Mouse (Mus musculus) limb, embryonic 11.5 days (tissue): ENCODE data around the gene Rnaseh2b. TPM values are rescaled to one million over a fixed set of nuclear protein-coding genes. Genes with fewer than 3 reads are reported as not detected.

Experiments
- ATAC-seq: fragments of 200-750 bp; cut with Nextera tagmentation; 2 replicates; pipeline ENCODE4 v1.8.0; 2017; ENCODE audit warnings: low read depth; ENCODE audit not compliant: insufficient number of reproducible peaks, low FRiP score, low TSS enrichment
- DNase-seq: peaks from one replicate; pipeline ENCODE4 v3.0.0-alpha.2; 2015; ENCODE audit warnings: low spot score
- H3K27ac ChIP-seq: fragments of 300-500 bp; sonication (generic); replicated peaks from 2 replicates; pipeline ENCODE4 v1.5.1; 2014; ENCODE audit warnings: low read depth, mild to moderate bottlenecking, low read length
- H3K27me3 ChIP-seq: fragments of 300-500 bp; sonication (generic); 2 replicates; pipeline ENCODE4 v1.6.1; 2014; ENCODE audit warnings: mild to moderate bottlenecking, low read length, mixed read lengths; ENCODE audit not compliant: control insufficient read depth, insufficient read depth
- H3K36me3 ChIP-seq: fragments of 300-500 bp; sonication (generic); 2 replicates; pipeline ENCODE4 v1.6.1; 2014; ENCODE audit warnings: mild to moderate bottlenecking, low read length, moderate library complexity, mixed read lengths; ENCODE audit not compliant: control insufficient read depth, insufficient read depth
- H3K4me1 ChIP-seq: fragments of 300-500 bp; sonication (generic); 2 replicates; pipeline ENCODE4 v1.6.1; 2014; ENCODE audit warnings: low read length, mixed read lengths; ENCODE audit not compliant: control insufficient read depth, insufficient read depth
- H3K4me2 ChIP-seq: fragments of 300-500 bp; sonication (generic); 2 replicates; pipeline ENCODE4 v1.6.1; 2014; ENCODE audit warnings: low read depth, mild to moderate bottlenecking, moderate library complexity; ENCODE audit not compliant: severe bottlenecking
- H3K4me3 ChIP-seq: fragments of 300-500 bp; sonication (generic); 2 replicates; pipeline ENCODE4 v1.5.1; 2014; ENCODE audit warnings: low read depth, low read length
- H3K9ac ChIP-seq: fragments of 300-500 bp; sonication (generic); 2 replicates; pipeline ENCODE4 v1.6.1; 2014; ENCODE audit warnings: mild to moderate bottlenecking, low read length
- H3K9me3 ChIP-seq: fragments of 300-500 bp; sonication (generic); 2 replicates; pipeline ENCODE4 v1.6.1; 2016; ENCODE audit warnings: low read length; ENCODE audit not compliant: control insufficient read depth
- WGBS: fragments of 180-500 bp; shearing (Covaris S2); extraction: QIAGEN DNeasy Blood & Tissue Kit; methylation state at CpG from one replicate; pipeline ENCODE4 v1.1.7; 2014; 5-methylcytosine and 5-hydroxymethylcytosine counted together
- polyA plus RNA-seq: library from polyadenylated mRNA; unstranded; fragments of >200 nt; fragmentation: Nextera tagmentation; extraction: Ambion mirVana; gene quantifications from 2 replicates; pipeline ENCODE4 v1.2.1, GENCODE M21; 2014

Gene Rnaseh2b
- polyA plus RNA-seq, 1 experiment from 2014 or later, result 61.1 TPM

DNA sequence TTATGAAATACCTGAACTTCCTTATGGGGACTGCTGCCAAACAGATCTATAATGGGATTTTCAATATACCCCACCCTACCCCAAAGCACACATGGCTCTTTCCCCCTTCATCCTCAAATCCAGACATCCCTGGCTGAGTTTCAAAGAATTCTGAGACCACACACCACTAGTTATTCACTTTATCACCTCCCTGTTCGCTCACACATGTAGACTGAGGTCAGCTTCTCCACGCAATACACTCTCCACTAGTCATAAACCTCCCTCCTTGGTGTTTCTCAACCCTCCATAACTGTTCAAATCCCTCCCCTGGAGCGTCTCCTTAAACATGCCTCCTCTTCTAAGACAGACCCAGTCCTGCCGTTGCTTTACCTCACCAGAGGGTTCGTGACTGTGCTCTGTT, 31.1 kb downstream of the Rnaseh2b start:
- Histone ChIP-seq H3K9ac (no peak overlapping the region), H3K27ac (no peak overlapping the region), H3K27me3 (no peaks in the 10 kb centered on the region), H3K4me2 (no peak overlapping the region), H3K9me3 (no peaks in the 10 kb centered on the region), H3K4me1 (no peaks in the 10 kb centered on the region), H3K4me3 (no peak overlapping the region), H3K36me3 (no peaks in the 10 kb centered on the region)
- ATAC-seq, result no peak
- WGBS, result 85% methylated on average over 5 of the region's 5 CpGs
- DNase-seq, result no peak

GRCm38 (mm10) chr14:62324943-62325342, 32.6 kb downstream of the Rnaseh2b start:
- ATAC-seq, result no peak
- Histone ChIP-seq H3K9me3 (no peaks in the 10 kb centered on the region), H3K27me3 (no peaks in the 10 kb centered on the region), H3K36me3 (no peaks in the 10 kb centered on the region), H3K4me2 (no peak overlapping the region), H3K4me3 (no peak overlapping the region), H3K4me1 (no peaks in the 10 kb centered on the region), H3K9ac (no peak overlapping the region), H3K27ac (no peak overlapping the region)
- no peak for DNase-seq
- 87% methylated on average over 5 of the region's 5 CpGs for WGBS

- no peak overlapping the region for H3K4me2 ChIP-seq
- ATAC-seq (no peak), DNase-seq (no peak)
- H3K36me3 ChIP-seq, result no peaks in the 10 kb centered on the region
- H3K9me3 ChIP-seq, result no peaks in the 10 kb centered on the region
- 87% methylated on average over 3 of the region's 3 CpGs for WGBS
- H3K27ac ChIP-seq, result no peak overlapping the region
- H3K27me3 ChIP-seq, result no peaks in the 10 kb centered on the region
- H3K4me3 ChIP-seq, result no peak overlapping the region
- no peak overlapping the region for H3K9ac ChIP-seq
- H3K4me1 ChIP-seq, result no peaks in the 10 kb centered on the region
These were observed 33.6 kb downstream of the Rnaseh2b start for GRCm38 (mm10) chr14:62326026-62326425.

GRCm38 (mm10) chr14:62327171-62327570, 34.8 kb downstream of the Rnaseh2b start:
- no peaks in the 10 kb centered on the region for H3K27me3 ChIP-seq
- no peaks in the 10 kb centered on the region for H3K36me3 ChIP-seq
- no peak overlapping the region for H3K27ac ChIP-seq
- 59% methylated on average over 2 of the region's 2 CpGs for WGBS
- H3K9ac ChIP-seq, result no peak overlapping the region
- H3K9me3 ChIP-seq, result no peaks in the 10 kb centered on the region
- H3K4me2 ChIP-seq, result no peak overlapping the region
- peaks cover 2% of the 10 kb centered on the region; the same call in 1 of the 2 replicates for H3K4me1 ChIP-seq
- no peak overlapping the region for H3K4me3 ChIP-seq
- no peak for DNase-seq
- no peak for ATAC-seq

GRCm38 (mm10) chr14:62328606-62329005, 36.2 kb downstream of the Rnaseh2b start:
- Histone ChIP-seq H3K9me3 (no peaks in the 10 kb centered on the region), H3K4me1 (peaks cover 2% of the 10 kb centered on the region; the same call in 1 of the 2 replicates), H3K9ac (no peak overlapping the region), H3K36me3 (no peaks in the 10 kb centered on the region), H3K27me3 (no peaks in the 10 kb centered on the region), H3K27ac (no peak overlapping the region), H3K4me3 (no peak overlapping the region), H3K4me2 (no peak overlapping the region)
- 41% methylated on average over 6 of the region's 6 CpGs for WGBS
- DNase-seq (no peak), ATAC-seq (no peak)

DNA sequence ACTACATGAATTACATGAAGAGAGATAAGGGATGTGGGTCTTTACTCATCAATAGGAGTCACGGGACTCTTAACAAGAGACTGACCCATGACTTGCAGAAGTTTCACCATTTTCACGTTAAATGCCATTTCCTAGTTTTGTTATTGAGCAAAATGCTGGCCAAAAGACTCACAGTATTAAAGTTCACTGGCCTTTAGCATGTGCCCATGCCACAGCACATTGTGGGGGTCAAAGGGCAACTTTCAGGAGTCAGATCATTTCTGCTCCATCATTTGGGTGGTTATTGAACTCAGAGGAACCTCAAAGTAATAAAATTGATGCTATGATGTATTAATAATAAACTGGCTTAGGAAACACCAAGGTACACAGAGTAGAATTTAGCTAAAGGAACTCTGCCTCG, 37.2 kb downstream of the Rnaseh2b start:
- ATAC-seq (no peak), DNase-seq (no peak)
- Histone ChIP-seq H3K4me2 (no peak overlapping the region), H3K4me1 (peaks cover 2% of the 10 kb centered on the region; the same call in 1 of the 2 replicates), H3K9me3 (no peaks in the 10 kb centered on the region), H3K9ac (no peak overlapping the region), H3K27ac (no peak overlapping the region), H3K36me3 (no peaks in the 10 kb centered on the region), H3K4me3 (no peak overlapping the region), H3K27me3 (no peaks in the 10 kb centered on the region)
- 79% methylated on average over 3 of the region's 3 CpGs for WGBS

GRCm38 (mm10) chr14:62331457-62331856, 39.1 kb downstream of the Rnaseh2b start:
- Histone ChIP-seq H3K27ac (no peak overlapping the region), H3K27me3 (no peaks in the 10 kb centered on the region), H3K4me3 (peak overlapping the region; percentile 67), H3K4me2 (peak overlapping the region; percentile 69), H3K36me3 (no peaks in the 10 kb centered on the region), H3K4me1 (peaks cover 2% of the 10 kb centered on the region; the same call in 1 of the 2 replicates), H3K9me3 (no peaks in the 10 kb centered on the region), H3K9ac (no peak overlapping the region; the same call in 1 of the 2 replicates)
- WGBS, result 23% methylated on average over 6 of the region's 6 CpGs
- DNase-seq (no peak), ATAC-seq (no peak)

- Histone ChIP-seq H3K36me3 (no peaks in the 10 kb centered on the region), H3K27me3 (no peaks in the 10 kb centered on the region), H3K27ac (peak overlapping the region; percentile 59; the same call in 1 of the 2 replicates), H3K4me1 (peaks cover 2% of the 10 kb centered on the region; the same call in 1 of the 2 replicates), H3K9ac (peak overlapping the region; percentile 83), H3K4me2 (peak overlapping the region; percentile 69), H3K9me3 (no peaks in the 10 kb centered on the region), H3K4me3 (peak overlapping the region; percentile 67)
- DNase-seq, result peak; percentile 92
- ATAC-seq, result peak; percentile 77
- under 1% methylated on average over 62 of the region's 62 CpGs for WGBS
These were observed 39.7 kb downstream of the Rnaseh2b start for GRCm38 (mm10) chr14:62331866-62332619.
